Mouse (Mus musculus): ENCODE measurements around the gene Gm49601. TPM values are rescaled to one million over a fixed set of nuclear protein-coding genes. Genes with fewer than 3 reads are reported as not detected.

The Gm49601 gene
- polyA plus RNA-seq, 1 experiment from 2014 or later: 3.1 TPM

GRCm38 (mm10) chr16:18620201-18620600 is 6.0 kb downstream of the Gm49601 start:
- Histone ChIP-seq H3K4me3 (replicated peaks; ENCODE audit: low read length) (peak overlapping the region; percentile 52), H3K27me3 (ENCODE audit: control insufficient read depth, insufficient read depth, low read length) (peaks cover 74% of the 10 kb centered on the region)

GRCm38 (mm10) chr16:18619110-18619509 is 7.1 kb downstream of the Gm49601 start:
- Histone ChIP-seq H3K4me3 (replicated peaks; ENCODE audit: low read length) (no peak overlapping the region), H3K4me1 (ENCODE audit: control insufficient read depth, insufficient read depth, low read length) (peaks cover 15% of the 10 kb centered on the region), H3K27me3 (ENCODE audit: control insufficient read depth, insufficient read depth, low read length) (peaks cover 63% of the 10 kb centered on the region), H3K27ac (ENCODE audit: low read length) (no peak overlapping the region), H3K9me3 (replicated peaks; ENCODE audit: control insufficient read depth, low read length) (no peaks in the 10 kb centered on the region), H3K4me2 (ENCODE audit: low read depth, low read length) (no peak overlapping the region), H3K36me3 (ENCODE audit: control insufficient read depth, insufficient read depth, low read length) (no peaks in the 10 kb centered on the region), H3K9ac (ENCODE audit: low read length) (no peak overlapping the region)
- ATAC-seq (ENCODE audit: insufficient read depth, low FRiP score): no peak
- 75% methylated on average over 4 of the region's 4 CpGs for WGBS

More at GRCm38 (mm10) chr16:18620201-18620600, 6.0 kb downstream of the Gm49601 start:
- H3K27ac ChIP-seq (ENCODE audit: low read length): no peak overlapping the region
- no peaks in the 10 kb centered on the region for H3K36me3 ChIP-seq (ENCODE audit: control insufficient read depth, insufficient read depth, low read length)
- H3K4me1 ChIP-seq (ENCODE audit: control insufficient read depth, insufficient read depth, low read length): peaks cover 15% of the 10 kb centered on the region
- 46% methylated on average over 6 of the region's 6 CpGs for WGBS
- no peaks in the 10 kb centered on the region for H3K9me3 ChIP-seq (replicated peaks; ENCODE audit: control insufficient read depth, low read length)
- no peak overlapping the region for H3K9ac ChIP-seq (ENCODE audit: low read length)
- no peak for ATAC-seq (ENCODE audit: insufficient read depth, low FRiP score)
- H3K4me2 ChIP-seq (ENCODE audit: low read depth, low read length): peak overlapping the region; percentile 93

GRCm38 (mm10) chr16:18618297-18618696 is 7.9 kb downstream of the Gm49601 start:
- Histone ChIP-seq H3K9ac (ENCODE audit: low read length) (no peak overlapping the region), H3K4me3 (replicated peaks; ENCODE audit: low read length) (no peak overlapping the region), H3K27ac (ENCODE audit: low read length) (no peak overlapping the region), H3K27me3 (ENCODE audit: control insufficient read depth, insufficient read depth, low read length) (peaks cover 55% of the 10 kb centered on the region), H3K9me3 (replicated peaks; ENCODE audit: control insufficient read depth, low read length) (no peaks in the 10 kb centered on the region), H3K4me2 (ENCODE audit: low read depth, low read length) (no peak overlapping the region), H3K36me3 (ENCODE audit: control insufficient read depth, insufficient read depth, low read length) (no peaks in the 10 kb centered on the region), H3K4me1 (ENCODE audit: control insufficient read depth, insufficient read depth, low read length) (peaks cover 15% of the 10 kb centered on the region)
- ATAC-seq (ENCODE audit: insufficient read depth, low FRiP score): no peak
- WGBS: 59% methylated on average over 2 of the region's 2 CpGs

GRCm38 (mm10) chr16:18617370-18618065 is 8.7 kb downstream of the Gm49601 start:
- peak; percentile 45; the same call in 1 of the 2 replicates for ATAC-seq (ENCODE audit: insufficient read depth, low FRiP score)
- Histone ChIP-seq H3K27me3 (ENCODE audit: control insufficient read depth, insufficient read depth, low read length) (peaks cover 47% of the 10 kb centered on the region), H3K4me1 (ENCODE audit: control insufficient read depth, insufficient read depth, low read length) (peaks cover 15% of the 10 kb centered on the region), H3K9ac (ENCODE audit: low read length) (peak overlapping the region; percentile 2; the same call in 1 of the 2 replicates), H3K4me2 (ENCODE audit: low read depth, low read length) (peak overlapping the region; percentile 48), H3K9me3 (replicated peaks; ENCODE audit: control insufficient read depth, low read length) (no peaks in the 10 kb centered on the region), H3K36me3 (ENCODE audit: control insufficient read depth, insufficient read depth, low read length) (no peaks in the 10 kb centered on the region), H3K27ac (ENCODE audit: low read length) (no peak overlapping the region), H3K4me3 (replicated peaks; ENCODE audit: low read length) (peak overlapping the region; percentile 28)
- 2% methylated on average over 27 of the region's 27 CpGs for WGBS

- 78% methylated on average over 3 of the region's 3 CpGs for WGBS
- no peak overlapping the region for H3K9ac ChIP-seq (ENCODE audit: low read length)
- H3K4me3 ChIP-seq (replicated peaks; ENCODE audit: low read length): no peak overlapping the region
- peaks cover 5% of the 10 kb centered on the region; the same call in 1 of the 2 replicates for H3K27me3 ChIP-seq (ENCODE audit: control insufficient read depth, insufficient read depth, low read length)
- no peaks in the 10 kb centered on the region for H3K36me3 ChIP-seq (ENCODE audit: control insufficient read depth, insufficient read depth, low read length)
- H3K4me1 ChIP-seq (ENCODE audit: control insufficient read depth, insufficient read depth, low read length): peaks cover 6% of the 10 kb centered on the region
- no peaks in the 10 kb centered on the region for H3K9me3 ChIP-seq (replicated peaks; ENCODE audit: control insufficient read depth, low read length)
- ATAC-seq (ENCODE audit: insufficient read depth, low FRiP score): no peak
- H3K4me2 ChIP-seq (ENCODE audit: low read depth, low read length): no peak overlapping the region
- no peak overlapping the region for H3K27ac ChIP-seq (ENCODE audit: low read length)
Measured at GRCm38 (mm10) chr16:18613301-18613700, 12.9 kb downstream of the Gm49601 start.

GRCm38 (mm10) chr16:18611752-18612151 is 14.5 kb downstream of the Gm49601 start:
- H3K4me2 ChIP-seq (ENCODE audit: low read depth, low read length): no peak overlapping the region
- H3K4me1 ChIP-seq (ENCODE audit: control insufficient read depth, insufficient read depth, low read length): no peaks in the 10 kb centered on the region

GRCm38 (mm10) chr16:18609099-18609498 is 17.1 kb downstream of the Gm49601 start:
- 68% methylated on average over 2 of the region's 2 CpGs for WGBS
- Histone ChIP-seq H3K9me3 (replicated peaks; ENCODE audit: control insufficient read depth, low read length) (no peaks in the 10 kb centered on the region), H3K27me3 (ENCODE audit: control insufficient read depth, insufficient read depth, low read length) (no peaks in the 10 kb centered on the region), H3K4me2 (ENCODE audit: low read depth, low read length) (no peak overlapping the region), H3K4me1 (ENCODE audit: control insufficient read depth, insufficient read depth, low read length) (peaks cover 13% of the 10 kb centered on the region), H3K9ac (ENCODE audit: low read length) (no peak overlapping the region), H3K4me3 (replicated peaks; ENCODE audit: low read length) (no peak overlapping the region), H3K27ac (ENCODE audit: low read length) (no peak overlapping the region), H3K36me3 (ENCODE audit: control insufficient read depth, insufficient read depth, low read length) (no peaks in the 10 kb centered on the region)
- ATAC-seq (ENCODE audit: insufficient read depth, low FRiP score): no peak

More at GRCm38 (mm10) chr16:18611752-18612151, 14.5 kb downstream of the Gm49601 start:
- H3K4me3 ChIP-seq (replicated peaks; ENCODE audit: low read length): no peak overlapping the region
- no peaks in the 10 kb centered on the region for H3K36me3 ChIP-seq (ENCODE audit: control insufficient read depth, insufficient read depth, low read length)
- H3K9me3 ChIP-seq (replicated peaks; ENCODE audit: control insufficient read depth, low read length): no peaks in the 10 kb centered on the region
- H3K27me3 ChIP-seq (ENCODE audit: control insufficient read depth, insufficient read depth, low read length): no peaks in the 10 kb centered on the region
- no peak for ATAC-seq (ENCODE audit: insufficient read depth, low FRiP score)
- 36% methylated on average over 13 of the region's 13 CpGs for WGBS
- H3K27ac ChIP-seq (ENCODE audit: low read length): no peak overlapping the region
- peak overlapping the region; percentile 5; the same call in 1 of the 2 replicates for H3K9ac ChIP-seq (ENCODE audit: low read length)

GRCm38 (mm10) chr16:18608226-18608625 is 18.0 kb downstream of the Gm49601 start:
- no peak overlapping the region for H3K4me3 ChIP-seq (replicated peaks; ENCODE audit: low read length)
- WGBS: 17% methylated on average over 11 of the region's 11 CpGs
- no peak overlapping the region for H3K27ac ChIP-seq (ENCODE audit: low read length)
- H3K27me3 ChIP-seq (ENCODE audit: control insufficient read depth, insufficient read depth, low read length): no peaks in the 10 kb centered on the region
- H3K9me3 ChIP-seq (replicated peaks; ENCODE audit: control insufficient read depth, low read length): no peaks in the 10 kb centered on the region
- H3K4me2 ChIP-seq (ENCODE audit: low read depth, low read length): peak overlapping the region; percentile 31; the same call in 1 of the 2 replicates
- no peaks in the 10 kb centered on the region for H3K36me3 ChIP-seq (ENCODE audit: control insufficient read depth, insufficient read depth, low read length)
- H3K9ac ChIP-seq (ENCODE audit: low read length): 0 out of 2 replicates have a peak overlapping the region, but pooled peaks have one; percentile 31
- ATAC-seq (ENCODE audit: insufficient read depth, low FRiP score): no peak
- peaks cover 19% of the 10 kb centered on the region for H3K4me1 ChIP-seq (ENCODE audit: control insufficient read depth, insufficient read depth, low read length)

- H3K9ac ChIP-seq (ENCODE audit: low read length): no peak overlapping the region
- H3K36me3 ChIP-seq (ENCODE audit: control insufficient read depth, insufficient read depth, low read length): no peaks in the 10 kb centered on the region
- no peak overlapping the region; the same call in 1 of the 2 replicates for H3K27ac ChIP-seq (ENCODE audit: low read length)
- H3K4me1 ChIP-seq (ENCODE audit: control insufficient read depth, insufficient read depth, low read length): peaks cover 23% of the 10 kb centered on the region
- no peak overlapping the region for H3K4me3 ChIP-seq (replicated peaks; ENCODE audit: low read length)
- H3K9me3 ChIP-seq (replicated peaks; ENCODE audit: control insufficient read depth, low read length): no peaks in the 10 kb centered on the region
- peak overlapping the region; percentile 6; the same call in 1 of the 2 replicates for H3K4me2 ChIP-seq (ENCODE audit: low read depth, low read length)
- H3K27me3 ChIP-seq (ENCODE audit: control insufficient read depth, insufficient read depth, low read length): no peaks in the 10 kb centered on the region
- 77% methylated on average over 5 of the region's 5 CpGs for WGBS
- ATAC-seq (ENCODE audit: insufficient read depth, low FRiP score): peak; percentile 62; the same call in 1 of the 2 replicates
Measured at GRCm38 (mm10) chr16:18605705-18606104, 20.5 kb downstream of the Gm49601 start.
